Mouse (Mus musculus): ENCODE data around the gene Olfr832.
"Not testable (repeated sequence)": the region's sequence is repeated elsewhere in the genome, so short reads cannot be mapped to it uniquely, and the experiment has no call there.

The Olfr832 gene

DNA sequence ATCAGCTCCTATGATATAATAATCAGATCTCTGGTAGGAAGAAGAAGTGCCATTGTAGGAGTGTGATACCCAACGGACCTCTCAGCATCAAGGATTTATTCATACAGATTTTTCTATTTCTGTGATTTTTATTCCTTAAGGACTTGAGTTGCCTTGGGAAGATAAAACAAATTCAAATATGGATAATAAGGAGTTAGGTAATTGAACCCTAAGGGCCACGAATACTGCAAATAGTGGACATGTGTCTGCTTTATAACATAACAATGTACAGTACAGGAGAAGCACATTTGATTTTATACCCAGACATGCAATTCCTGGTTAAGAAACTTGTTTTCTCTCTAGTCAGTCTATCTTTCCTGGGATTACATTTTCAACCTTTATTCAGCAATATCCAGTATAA lies at the start of gene Olfr832:
TSS of gene Olfr832 (plus strand) at position 301 of the 400 bp plus-strand sequence.
- not testable (repeated sequence) for DNase-seq (ENCODE audit: low spot score)

DNA sequence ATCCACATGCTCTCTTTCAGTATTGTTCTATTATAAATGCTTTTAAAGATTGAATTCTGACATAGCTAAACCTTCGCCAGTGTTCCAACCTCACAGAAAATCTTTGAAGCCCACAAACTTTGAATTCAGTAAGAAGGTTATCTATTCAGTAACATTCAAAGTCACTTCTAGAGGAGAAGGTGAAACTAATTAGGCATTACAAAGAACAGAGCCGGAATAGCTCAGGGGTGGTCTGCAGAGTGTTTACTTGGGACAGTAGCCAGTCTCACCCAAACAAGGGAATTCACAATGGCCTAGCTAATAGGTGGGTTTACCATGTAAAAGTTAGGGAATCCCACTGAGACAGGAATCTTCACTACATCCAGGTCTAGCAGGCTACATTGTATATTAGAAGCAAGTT lies 29.2 kb upstream of the Olfr832 start:
- DNase-seq (ENCODE audit: low spot score) = not testable (repeated sequence)

GRCm38 (mm10) chr9:18927921-18928320 lies 9.0 kb upstream of the Olfr832 start:
- DNase-seq (ENCODE audit: low spot score) = not testable (repeated sequence)

DNA sequence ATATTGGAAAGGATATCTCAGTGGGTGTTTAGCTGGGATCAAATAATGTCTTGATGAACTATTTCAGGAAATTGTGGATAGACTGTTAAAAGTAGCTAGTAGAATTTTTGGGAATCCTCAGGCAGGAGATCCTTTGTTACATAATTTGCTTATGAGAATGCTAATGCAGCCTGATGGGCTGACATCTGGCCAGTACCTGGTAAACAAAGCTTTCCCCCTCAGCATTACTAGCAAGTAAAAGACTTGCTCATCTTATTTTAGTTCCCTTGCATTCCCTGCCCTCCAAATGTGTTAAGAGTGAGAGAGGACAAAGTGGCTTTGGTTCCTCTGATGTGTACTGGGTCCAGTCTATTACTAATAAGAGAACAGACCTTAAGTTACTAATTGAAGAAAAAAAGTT lies 25.1 kb downstream of the Olfr832 start:
- DNase-seq (ENCODE audit: low spot score) = no peak

GRCm38 (mm10) chr9:18987690-18988089 lies 50.8 kb downstream of the Olfr832 start, which contains the start of gene Olfr834:
Gene Olfr834 (plus strand): TSS chr9:18987990.
- no peak for DNase-seq (ENCODE audit: low spot score)

Data from urinary bladder, postnatal 25 days (tissue).